Mouse (Mus musculus) forelimb bud, embryonic 11.5 days (tissue): ENCODE results near the gene Taok2.
A peak's percentile ranks its signal among the peaks of the same experiment; 100 is the strongest.

ENCODE experiments used
- DNase-seq: peaks from one replicate; pipeline ENCODE4 v3.0.0-alpha.2; 2012; ENCODE audit warnings: low read depth, low spot score

Taok2 gene

DNA sequence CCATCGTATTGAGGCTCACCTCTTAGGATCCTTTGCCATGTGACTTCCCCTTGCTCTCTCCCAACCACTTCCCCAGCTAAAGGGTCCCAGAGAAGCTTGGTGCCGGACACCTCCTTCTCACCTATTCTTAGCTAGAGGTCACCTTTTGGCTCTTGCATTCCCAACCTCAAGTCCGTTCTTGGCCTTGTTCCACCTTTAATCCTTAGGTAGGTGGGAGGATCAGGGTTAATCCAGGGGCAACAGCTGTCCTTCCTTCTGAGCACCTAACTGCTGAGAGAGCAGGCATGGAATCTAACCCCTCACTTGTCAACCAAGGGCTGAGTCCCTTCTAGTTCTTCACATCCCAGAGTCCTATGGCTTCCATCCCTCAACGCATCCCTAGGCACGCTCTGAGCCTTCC lies 58.6 kb downstream of the Taok2 start:
- no peak for DNase-seq

DNA sequence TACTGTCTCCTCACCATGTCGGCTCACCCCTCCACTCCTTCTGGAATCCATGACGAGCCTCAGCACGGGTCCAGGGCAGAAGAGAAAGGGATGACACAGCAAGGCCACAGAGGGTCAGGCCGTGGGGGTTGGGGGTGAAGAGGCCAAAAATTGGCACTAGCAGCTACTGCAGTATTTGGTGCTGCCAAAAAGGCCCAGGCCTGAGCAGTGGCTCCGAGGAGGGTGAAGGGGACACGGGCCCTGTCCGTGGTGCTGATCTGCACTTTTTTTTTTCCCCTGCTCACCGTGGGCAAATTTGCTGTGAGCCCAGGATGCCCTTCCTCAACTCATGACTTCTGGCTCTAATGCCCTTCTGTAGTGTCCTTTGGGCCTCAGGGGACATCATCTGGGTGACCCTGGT lies 59.1 kb downstream of the Taok2 start:
- DNase-seq: peak; percentile 44

DNA sequence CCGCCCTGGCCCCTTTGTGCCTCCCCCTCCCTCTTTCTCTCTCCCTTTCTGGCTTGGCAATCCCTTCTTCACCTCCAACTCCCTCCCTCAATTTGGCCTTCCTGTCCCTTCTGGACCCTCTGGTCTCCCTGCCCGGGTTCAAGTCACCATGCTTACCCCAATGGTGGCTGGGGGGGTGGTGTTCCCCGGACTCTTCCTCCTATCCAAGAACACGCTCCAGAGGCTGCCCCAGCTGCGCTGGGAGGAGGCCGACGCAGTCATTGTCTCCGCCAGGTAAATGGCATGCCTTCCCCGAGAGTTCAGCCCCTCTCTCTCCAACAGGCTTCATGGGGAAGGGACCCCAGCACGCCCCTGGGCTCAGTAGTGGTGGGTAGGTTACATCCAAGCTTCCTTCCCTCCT lies 60.6 kb downstream of the Taok2 start:
- DNase-seq: no peak

DNA sequence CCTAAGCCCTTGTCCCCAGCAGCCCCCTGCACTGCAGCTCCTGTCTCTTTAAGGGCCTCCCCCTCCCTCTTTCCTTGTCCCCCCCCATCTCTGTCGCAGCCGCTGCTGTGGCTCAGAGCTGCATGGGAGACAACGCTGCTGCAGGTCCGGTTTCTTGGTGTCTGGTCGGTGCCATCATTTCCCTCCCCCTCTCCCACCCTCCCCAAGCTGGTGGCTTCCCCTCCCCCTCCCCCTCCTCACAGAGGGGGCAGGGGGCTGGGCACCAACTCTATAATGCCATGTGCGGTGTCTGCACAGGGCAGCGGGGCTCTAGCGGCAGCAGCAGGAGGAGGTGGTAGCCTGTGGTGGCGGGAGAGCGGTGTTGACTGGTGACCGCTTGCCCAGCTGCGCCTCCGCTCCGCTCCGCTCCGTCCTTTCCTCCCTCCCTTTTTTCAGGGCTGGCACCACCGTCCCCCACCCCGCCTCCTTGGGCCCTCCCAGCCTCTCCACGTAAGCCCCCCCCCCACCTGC lies 61.2 kb downstream of the Taok2 start:
- DNase-seq: no peak

DNA sequence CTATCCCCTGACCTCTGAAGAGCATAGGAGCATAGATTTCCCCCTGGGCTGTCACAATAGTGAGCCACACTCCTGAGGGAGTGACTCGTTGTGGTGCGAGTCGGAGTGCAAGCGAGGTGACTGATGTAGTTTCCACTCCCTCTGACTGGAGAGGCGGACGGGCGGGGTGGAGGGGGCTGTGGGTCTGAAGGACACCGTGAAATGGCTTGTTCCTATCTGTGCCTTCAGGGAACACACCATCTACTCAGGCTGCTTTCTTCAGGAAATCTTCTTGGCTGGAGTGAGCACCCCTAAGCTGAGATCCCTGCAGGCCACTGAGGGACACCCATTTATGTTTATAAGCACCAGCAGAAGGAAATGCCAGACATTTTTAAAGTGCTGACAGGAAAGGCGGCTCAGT lies 61.8 kb downstream of the Taok2 start:
- no peak for DNase-seq

DNA sequence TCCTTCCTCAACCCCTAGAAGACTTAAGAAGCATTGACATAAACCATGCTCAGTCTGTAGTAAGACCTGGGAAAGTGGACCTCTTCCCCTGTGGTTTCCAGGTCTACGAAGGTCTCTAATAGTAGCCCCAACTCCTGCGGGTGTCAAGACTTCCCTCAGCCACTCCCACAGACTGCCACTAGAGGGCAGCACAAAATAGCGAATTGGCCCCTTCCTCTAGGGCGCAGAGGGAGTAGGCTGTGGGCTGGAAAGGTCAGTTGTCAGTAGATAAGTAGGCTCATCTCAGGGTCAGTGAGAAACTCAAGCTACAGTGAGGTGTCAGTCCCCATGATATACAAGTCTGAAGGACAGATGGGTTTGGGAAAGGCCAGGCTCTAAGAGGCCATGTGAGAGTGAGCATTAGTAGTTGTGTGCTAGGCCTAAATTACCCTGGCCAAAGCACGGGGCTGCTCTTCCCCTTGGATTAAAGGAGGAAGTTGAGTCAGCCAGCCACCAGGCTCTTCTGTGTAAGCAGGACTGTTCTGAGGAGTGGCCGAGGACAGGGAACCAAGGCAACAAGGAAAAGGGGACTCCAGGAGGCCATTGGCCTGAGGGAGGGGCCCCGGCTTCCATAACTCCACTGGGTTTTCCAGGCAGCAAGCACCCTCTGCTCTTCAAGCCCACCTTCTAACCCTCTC lies 62.5 kb downstream of the Taok2 start:
- DNase-seq: peak; percentile 77

DNA sequence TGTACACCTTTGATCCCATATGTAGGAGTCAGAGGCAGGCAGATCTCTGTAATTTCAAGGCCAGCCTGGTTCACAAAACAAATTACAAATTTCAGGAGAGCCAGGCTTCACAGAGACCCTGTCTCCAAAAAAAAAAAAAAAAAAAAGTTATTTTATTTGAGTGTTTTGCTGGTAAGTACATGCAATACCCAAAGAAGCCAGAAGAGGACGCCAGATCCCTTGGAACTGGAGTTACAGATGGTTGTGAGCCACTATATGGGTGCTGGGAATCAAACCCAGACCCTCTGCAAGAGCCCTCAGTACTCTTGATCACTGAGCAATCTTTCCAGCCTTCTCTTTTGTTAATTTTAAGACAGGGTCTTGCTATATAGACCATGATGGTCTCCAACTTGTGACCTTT lies 65.7 kb downstream of the Taok2 start:
- DNase-seq: no peak

DNA sequence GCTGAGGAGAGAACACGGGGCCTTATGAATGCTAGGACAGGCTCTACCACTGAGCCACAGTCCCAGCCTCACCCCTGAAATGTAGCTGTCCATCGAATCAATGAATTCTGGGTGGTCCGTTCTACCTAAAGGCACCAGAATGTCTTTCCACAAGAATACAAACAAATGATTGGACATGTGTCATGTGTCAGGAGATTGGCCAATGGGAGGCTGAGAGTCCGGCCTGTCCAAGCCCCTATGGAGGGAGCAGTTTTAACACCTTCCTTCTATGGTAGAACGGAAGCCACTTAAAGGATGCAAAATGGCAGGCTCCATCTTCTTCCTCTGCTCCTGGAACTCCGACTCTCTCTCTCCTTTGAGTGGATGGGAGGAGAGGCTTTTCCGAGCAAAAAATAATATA lies 66.9 kb downstream of the Taok2 start:
- DNase-seq: no peak

DNA sequence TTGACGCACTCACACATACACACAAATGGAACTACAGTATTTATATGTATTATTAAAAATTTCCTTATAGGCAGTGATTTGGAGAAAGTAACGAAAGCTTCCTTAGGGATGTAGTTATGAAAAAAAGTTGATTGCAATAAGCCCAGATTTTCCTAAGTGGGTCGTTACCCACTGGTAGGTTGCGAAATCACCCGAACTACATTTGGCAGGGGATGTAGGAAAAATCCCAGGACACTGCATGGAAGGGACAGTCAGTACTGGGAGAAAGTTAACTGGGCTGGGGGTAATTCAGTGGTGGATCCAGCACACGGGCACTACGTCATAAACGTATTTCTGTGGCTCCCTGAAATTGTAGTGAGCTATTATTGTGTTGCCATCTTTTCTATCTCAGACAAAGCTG lies 68.0 kb downstream of the Taok2 start:
- no peak for DNase-seq

DNA sequence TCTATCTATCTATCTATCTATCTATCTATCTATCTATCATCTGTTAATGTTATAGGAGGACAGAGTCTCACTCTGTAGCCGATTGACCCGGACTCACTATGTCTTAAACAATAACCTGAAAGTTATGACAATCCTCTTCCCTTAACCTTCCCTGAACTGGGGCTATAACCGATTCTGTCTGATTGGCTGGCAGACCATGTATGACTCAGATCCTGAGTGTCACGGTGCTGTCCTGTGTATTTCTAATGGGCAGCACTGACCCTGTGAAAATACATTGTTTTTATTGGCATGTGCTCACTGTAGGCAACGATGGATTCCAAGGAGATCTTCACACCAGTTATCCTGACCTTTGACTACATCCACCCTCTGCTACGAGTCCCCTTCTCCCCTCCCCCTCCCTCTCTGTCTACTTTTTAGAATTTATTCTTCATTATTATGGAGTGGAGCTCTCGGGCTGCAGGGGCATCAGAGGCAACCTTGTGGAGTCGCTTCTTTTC lies 68.7 kb downstream of the Taok2 start:
- no peak for DNase-seq
